ENCODE assay signal across 7 mouse cellular contexts in genomic region chr16:27388761-27389451, GRCm38 (mm10). TPM values are rescaled to one million over a fixed set of nuclear protein-coding genes. Genes with fewer than 3 reads are reported as not detected.
A peak's percentile ranks its signal among the peaks of the same experiment; 100 is the strongest.
DNase-seq lines count a peak whose midpoint lies in the region; ATAC-seq and TF ChIP-seq lines count a peak whose summit lies in the region.

Gene Ccdc50 (plus strand): TSS chr16:27388869.

- H3K4me1 ChIP-seq in embryonic facial prominence, embryonic 10.5 days, result peaks cover 24% of the 10 kb centered on the region
- peaks cover 12% of the 10 kb centered on the region; the same call in 1 of the 2 replicates for H3K4me1 ChIP-seq in intestine, postnatal 0 days (replicated peaks; ENCODE audit: control insufficient read depth, insufficient read depth, low read length)
- peaks cover 18% of the 10 kb centered on the region for H3K4me1 ChIP-seq in limb, embryonic 12.5 days (replicated peaks)
- peaks cover 30% of the 10 kb centered on the region for H3K4me1 ChIP-seq in midbrain, embryonic 14.5 days (ENCODE audit: control insufficient read depth, insufficient read depth, low read length)

- no peaks in the 10 kb centered on the region for H3K9me3 ChIP-seq in embryonic facial prominence, embryonic 10.5 days
- H3K9me3 ChIP-seq in intestine, postnatal 0 days (ENCODE audit: control insufficient read depth), result no peaks in the 10 kb centered on the region
- no peaks in the 10 kb centered on the region for H3K9me3 ChIP-seq in limb, embryonic 12.5 days
- no peaks in the 10 kb centered on the region for H3K9me3 ChIP-seq in midbrain, embryonic 14.5 days (ENCODE audit: control insufficient read depth, low read length)

- DNase-seq in adrenal gland, postnatal 10 days, result peak; percentile 90
- peak; percentile 90 for DNase-seq in embryonic facial prominence, embryonic 10.5 days (ENCODE audit: low spot score)
- peak; percentile 89 for DNase-seq in midbrain, embryonic 14.5 days
- peak; percentile 63 to 68 for DNase-seq in spleen, adult 18-20 months

- H3K27ac ChIP-seq in embryonic facial prominence, embryonic 10.5 days (replicated peaks), result peak within 1 kb of the TSS; percentile 96
- peak within 1 kb of the TSS; percentile 97 for H3K27ac ChIP-seq in intestine, postnatal 0 days (ENCODE audit: low read depth, low read length)
- peak within 1 kb of the TSS; percentile 98 for H3K27ac ChIP-seq in limb, embryonic 12.5 days
- H3K27ac ChIP-seq in midbrain, embryonic 14.5 days (replicated peaks; ENCODE audit: low read depth, low read length), result peak within 1 kb of the TSS; percentile 98

- no peaks in the 10 kb centered on the region for H3K36me3 ChIP-seq in embryonic facial prominence, embryonic 10.5 days (replicated peaks)
- H3K36me3 ChIP-seq in intestine, postnatal 0 days (ENCODE audit: control insufficient read depth, insufficient read depth), result no peaks in the 10 kb centered on the region
- H3K36me3 ChIP-seq in limb, embryonic 12.5 days, result no peaks in the 10 kb centered on the region
- H3K36me3 ChIP-seq in midbrain, embryonic 14.5 days (ENCODE audit: control insufficient read depth, insufficient read depth, low read length), result no peaks in the 10 kb centered on the region

- under 1% methylated on average over 68 of the region's 69 CpGs for WGBS in embryonic facial prominence, embryonic 10.5 days
- under 1% methylated on average over 58 of the region's 69 CpGs for WGBS in intestine, postnatal 0 days
- under 1% methylated on average over 69 of the region's 69 CpGs for WGBS in limb, embryonic 12.5 days
- under 1% methylated on average over 68 of the region's 69 CpGs for WGBS in midbrain, embryonic 14.5 days

- peak within 1 kb of the TSS; percentile 98 for H3K9ac ChIP-seq in intestine, postnatal 0 days (ENCODE audit: low read depth, low read length)
- peak within 1 kb of the TSS; percentile 92 for H3K9ac ChIP-seq in limb, embryonic 12.5 days (replicated peaks)
- H3K9ac ChIP-seq in midbrain, embryonic 14.5 days (replicated peaks; ENCODE audit: low read length), result peak within 1 kb of the TSS; percentile 98

- ATAC-seq in granulocyte monocyte progenitor cell, adult 5-6 weeks (replicated peaks; ENCODE audit: poor library complexity, severe bottlenecking), result peak; percentile 80
- ATAC-seq in intestine, postnatal 0 days, result peak; percentile 87
- peak; percentile 95 for ATAC-seq in limb, embryonic 12.5 days (ENCODE audit: insufficient number of reproducible peaks, insufficient read depth, low FRiP score, low TSS enrichment, low read depth)
- ATAC-seq in midbrain, embryonic 14.5 days (ENCODE audit: low FRiP score, low TSS enrichment), result peak; percentile 96

- peak; percentile 15; the same call in 1 of the 2 replicates for TF ChIP-seq CTCF in intestine, postnatal 0 days (IDR thresholded peaks at IDR 0.05; ENCODE audit: low read depth)

- H3K4me2 ChIP-seq in intestine, postnatal 0 days (replicated peaks; ENCODE audit: low read depth), result peak within 1 kb of the TSS; percentile 73
- peak within 1 kb of the TSS; percentile 61 for H3K4me2 ChIP-seq in limb, embryonic 12.5 days
- peak within 1 kb of the TSS; percentile 80 for H3K4me2 ChIP-seq in midbrain, embryonic 14.5 days (ENCODE audit: low read length)

- peak within 1 kb of the TSS; percentile 88 for H3K4me3 ChIP-seq in embryonic facial prominence, embryonic 10.5 days
- peak within 1 kb of the TSS; percentile 88 for H3K4me3 ChIP-seq in intestine, postnatal 0 days (ENCODE audit: low read depth, low read length)
- peak within 1 kb of the TSS; percentile 85 for H3K4me3 ChIP-seq in limb, embryonic 12.5 days (replicated peaks)
- H3K4me3 ChIP-seq in midbrain, embryonic 14.5 days (replicated peaks; ENCODE audit: low read depth, low read length), result peak within 1 kb of the TSS; percentile 93

- H3K27me3 ChIP-seq in embryonic facial prominence, embryonic 10.5 days (replicated peaks; ENCODE audit: low read depth, poor library complexity, severe bottlenecking), result no peaks in the 10 kb centered on the region
- H3K27me3 ChIP-seq in intestine, postnatal 0 days (replicated peaks; ENCODE audit: control insufficient read depth, insufficient read depth, low read length), result no peaks in the 10 kb centered on the region
- H3K27me3 ChIP-seq in limb, embryonic 12.5 days, result no peaks in the 10 kb centered on the region
- H3K27me3 ChIP-seq in midbrain, embryonic 14.5 days (ENCODE audit: control insufficient read depth, insufficient read depth, low read length), result no peaks in the 10 kb centered on the region

RNA-seq across cellular contexts. Expression of gene Ccdc50, which starts in this region (rescaled TPM):
- 10 to 100 TPM; 86.2 to 90.9 TPM for total RNA-seq in adrenal gland, postnatal 10 days (2021)
- 53.4 and 54.6 TPM in 2 replicates for polyA plus RNA-seq in embryonic facial prominence, embryonic 10.5 days (2016; fragmentation: Nextera tagmentation; extraction: Ambion mirVana)
- total RNA-seq in granulocyte monocyte progenitor cell, adult 5-6 weeks (2014; fragmentation: Nextera tagmentation), result 59.0 and 83.0 TPM in 2 replicates
- total RNA-seq in granulocyte monocyte progenitor cell, adult 5-6 weeks (2017), result 155 and 170 TPM in 2 replicates
- 18.9 and 21.0 TPM in 2 replicates for polyA plus RNA-seq in intestine, postnatal 0 days (2015; fragmentation: Nextera tagmentation; extraction: Ambion mirVana)
- polyA plus RNA-seq in limb, embryonic 12.5 days (2016; fragmentation: Nextera tagmentation; extraction: Ambion mirVana), result 52.3 and 57.2 TPM in 2 replicates
- polyA plus RNA-seq in midbrain, embryonic 14.5 days (2014; fragmentation: Nextera tagmentation; extraction: Ambion mirVana), result 74.2 and 80.3 TPM in 2 replicates

Comparison
In these comparisons a context has a peak if more than half of its experiments do, and no peak if none do; other contexts are left out.
1. Peak in every context shown above with its lines: DNase-seq, ATAC-seq, H3K4me3 ChIP-seq and H3K27ac ChIP-seq.